Mouse (Mus musculus) monocyte, adult 5-6 weeks (primary cell): Measurements from ENCODE around the gene Gnai3. TPM values are rescaled to one million over a fixed set of nuclear protein-coding genes. Genes with fewer than 3 reads are reported as not detected.
A peak's percentile ranks its signal among the peaks of the same experiment; 100 is the strongest.

ENCODE experiments used
- ATAC-seq: fragments of 153-309, 156-312 bp; replicated peaks from 2 replicates; pipeline ENCODE4 v1.8.0; 2017; ENCODE audit warnings: mild to moderate bottlenecking; ENCODE audit not compliant: low TSS enrichment, insufficient number of reproducible peaks, severe bottlenecking, poor library complexity, low FRiP score
- total RNA-seq: library from RNA; stranded (forward); fragments of 200-1000, 200-491, 200-594 nt; gene quantifications from 3 replicates; pipeline ENCODE4 v1.2.3, GENCODE M21; 2017

Gnai3 gene
- total RNA-seq, 1 experiment from 2014 or later, result 172 TPM

GRCm38 (mm10) chr3:108165532-108166315 is 19.8 kb upstream of the Gnai3 start:
- no peak for ATAC-seq

GRCm38 (mm10) chr3:108164807-108165206 is 18.9 kb upstream of the Gnai3 start:
- ATAC-seq, result peak; percentile 85

GRCm38 (mm10) chr3:108164091-108164490 is 18.1 kb upstream of the Gnai3 start:
- ATAC-seq, result no peak

- ATAC-seq, result no peak
Observed at GRCm38 (mm10) chr3:108158383-108159037, 12.6 kb upstream of the Gnai3 start.

GRCm38 (mm10) chr3:108154656-108155055 is 8.7 kb upstream of the Gnai3 start, which contains the start of gene Gpr61:
Gpr61 (minus strand) TSS chr3:108154882.
- no peak for ATAC-seq

GRCm38 (mm10) chr3:108152290-108152689 is 6.3 kb upstream of the Gnai3 start:
- no peak for ATAC-seq

GRCm38 (mm10) chr3:108147386-108148235 is 1.7 kb upstream of the Gnai3 start:
- ATAC-seq, result peak; percentile 79

GRCm38 (mm10) chr3:108146671-108147070 is 725 bp upstream of the Gnai3 start:
- no peak for ATAC-seq

- no peak for ATAC-seq
Observed at GRCm38 (mm10) chr3:108140786-108141185, 5.2 kb downstream of the Gnai3 start.

GRCm38 (mm10) chr3:108139113-108139512 is 6.8 kb downstream of the Gnai3 start:
- no peak for ATAC-seq

GRCm38 (mm10) chr3:108134701-108135100 is 11.2 kb downstream of the Gnai3 start:
- no peak for ATAC-seq

- ATAC-seq, result peak; percentile 62; the same call in 1 of the 2 replicates
Observed at GRCm38 (mm10) chr3:108132484-108132883, 13.5 kb downstream of the Gnai3 start.

GRCm38 (mm10) chr3:108131821-108132220 is 14.1 kb downstream of the Gnai3 start:
- no peak for ATAC-seq

GRCm38 (mm10) chr3:108131216-108131615 is 14.7 kb downstream of the Gnai3 start:
- ATAC-seq, result no peak

GRCm38 (mm10) chr3:108129804-108130203 is 16.1 kb downstream of the Gnai3 start:
- ATAC-seq, result no peak

- no peak for ATAC-seq
Observed at GRCm38 (mm10) chr3:108129367-108129766, 16.6 kb downstream of the Gnai3 start.

- no peak for ATAC-seq
Observed at GRCm38 (mm10) chr3:108128520-108128919, 17.4 kb downstream of the Gnai3 start.

- ATAC-seq, result no peak
Observed at GRCm38 (mm10) chr3:108126327-108126726, 19.6 kb downstream of the Gnai3 start.

GRCm38 (mm10) chr3:108124131-108124530 is 21.8 kb downstream of the Gnai3 start:
- ATAC-seq, result no peak
